Mouse (Mus musculus) heart, embryonic 11.5 days (tissue): ENCODE results near the gene Cdk5r1. TPM values are rescaled to one million over a fixed set of nuclear protein-coding genes. Genes with fewer than 3 reads are reported as not detected.
A peak's percentile ranks its signal among the peaks of the same experiment; 100 is the strongest.

ENCODE experiments used
- ATAC-seq: fragments of 200-750 bp; cut with Nextera tagmentation; replicated peaks from 2 replicates; pipeline ENCODE4 v1.8.0; 2017; ENCODE audit warnings: moderate library complexity; ENCODE audit not compliant: insufficient number of reproducible peaks, low FRiP score, low TSS enrichment
- H3K27ac ChIP-seq: fragments of 300-500 bp; sonication (generic); 2 replicates; pipeline ENCODE4 v1.5.1; 2014; ENCODE audit warnings: mild to moderate bottlenecking, low read depth, low read length
- H3K27me3 ChIP-seq: fragments of 300-500 bp; sonication (generic); 2 replicates; pipeline ENCODE4 v1.6.1; 2014; ENCODE audit warnings: mild to moderate bottlenecking, low read length, mixed read lengths; ENCODE audit not compliant: control insufficient read depth, insufficient read depth
- H3K36me3 ChIP-seq: fragments of 300-500 bp; sonication (generic); 2 replicates; pipeline ENCODE4 v1.6.1; 2014; ENCODE audit warnings: mild to moderate bottlenecking, low read length, moderate library complexity, mixed read lengths; ENCODE audit not compliant: control insufficient read depth, insufficient read depth
- H3K4me1 ChIP-seq: fragments of 300-500 bp; sonication (generic); 2 replicates; pipeline ENCODE4 v1.6.1; 2014; ENCODE audit warnings: low read length; ENCODE audit not compliant: control insufficient read depth, insufficient read depth
- H3K4me2 ChIP-seq: fragments of 300-500 bp; sonication (generic); 2 replicates; pipeline ENCODE4 v1.6.1; 2014; ENCODE audit warnings: mild to moderate bottlenecking, moderate library complexity
- H3K4me3 ChIP-seq: fragments of 300-500 bp; sonication (generic); 2 replicates; pipeline ENCODE4 v1.5.1; 2014; ENCODE audit warnings: low read depth, low read length
- H3K9ac ChIP-seq: fragments of 300-500 bp; sonication (generic); 2 replicates; pipeline ENCODE4 v1.6.1; 2014; ENCODE audit warnings: mild to moderate bottlenecking, low read depth, low read length, moderate library complexity
- H3K9me3 ChIP-seq: fragments of 300-500 bp; sonication (generic); replicated peaks from 2 replicates; pipeline ENCODE4 v1.6.1; 2016; ENCODE audit warnings: low read length; ENCODE audit not compliant: control insufficient read depth
- WGBS: fragments of 180-500 bp; shearing (Covaris S2); extraction: QIAGEN DNeasy Blood & Tissue Kit; methylation state at CpG from one replicate; pipeline ENCODE4 v1.1.7; 2014; ENCODE audit not compliant: insufficient replicate concordance; 5-methylcytosine and 5-hydroxymethylcytosine counted together
- polyA plus RNA-seq: library from polyadenylated mRNA; unstranded; fragments of >200 nt; fragmentation: Nextera tagmentation; extraction: Ambion mirVana; gene quantifications from 2 replicates; pipeline ENCODE4 v1.2.1, GENCODE M21; 2014

The Cdk5r1 gene
- polyA plus RNA-seq, 1 experiment from 2014 or later: 0.74 TPM

GRCm38 (mm10) chr11:80496640-80497039 lies 19.8 kb downstream of the Cdk5r1 start:
- 59% methylated on average over 1 of the region's 1 CpGs for WGBS
- Histone ChIP-seq H3K9me3 (no peaks in the 10 kb centered on the region), H3K4me2 (no peak overlapping the region), H3K4me1 (peaks cover 17% of the 10 kb centered on the region), H3K36me3 (no peaks in the 10 kb centered on the region), H3K27ac (no peak overlapping the region), H3K9ac (no peak overlapping the region), H3K27me3 (no peaks in the 10 kb centered on the region), H3K4me3 (no peak overlapping the region)
- no peak for ATAC-seq

- H3K36me3 ChIP-seq: no peaks in the 10 kb centered on the region
- no peak for ATAC-seq
- no peaks in the 10 kb centered on the region for H3K9me3 ChIP-seq
- H3K27me3 ChIP-seq: no peaks in the 10 kb centered on the region
- H3K9ac ChIP-seq: no peak overlapping the region
- peaks cover 16% of the 10 kb centered on the region for H3K4me1 ChIP-seq
- no peak overlapping the region for H3K27ac ChIP-seq
- whole genome bisulfite sequencing: 67% methylated on average over 10 of the region's 10 CpGs
- no peak overlapping the region for H3K4me3 ChIP-seq
- H3K4me2 ChIP-seq: no peak overlapping the region
Measured at GRCm38 (mm10) chr11:80497225-80497919, 20.5 kb downstream of the Cdk5r1 start.

- Histone ChIP-seq H3K4me1 (peaks cover 13% of the 10 kb centered on the region), H3K4me3 (0 out of 2 replicates have a peak overlapping the region, but pooled peaks have one; percentile 1), H3K4me2 (peak overlapping the region; percentile 35), H3K27me3 (no peaks in the 10 kb centered on the region), H3K9me3 (no peaks in the 10 kb centered on the region), H3K9ac (no peak overlapping the region), H3K27ac (peak overlapping the region; percentile 67), H3K36me3 (no peaks in the 10 kb centered on the region)
- 45% methylated on average over 11 of the region's 11 CpGs for WGBS
- ATAC-seq: no peak
Measured at GRCm38 (mm10) chr11:80498328-80499070, 21.7 kb downstream of the Cdk5r1 start.

GRCm38 (mm10) chr11:80499550-80499952 lies 22.7 kb downstream of the Cdk5r1 start:
- H3K4me1 ChIP-seq: peaks cover 23% of the 10 kb centered on the region
- H3K27ac ChIP-seq: peak overlapping the region; percentile 16; the same call in 1 of the 2 replicates
- no peak overlapping the region for H3K4me2 ChIP-seq
- H3K9ac ChIP-seq: no peak overlapping the region
- no peaks in the 10 kb centered on the region for H3K27me3 ChIP-seq
- no peaks in the 10 kb centered on the region for H3K36me3 ChIP-seq
- no peak overlapping the region for H3K4me3 ChIP-seq
- WGBS: 70% methylated on average over 4 of the region's 4 CpGs
- no peak for ATAC-seq
- no peaks in the 10 kb centered on the region for H3K9me3 ChIP-seq

GRCm38 (mm10) chr11:80503281-80503680 lies 26.5 kb downstream of the Cdk5r1 start:
- Histone ChIP-seq H3K4me2 (no peak overlapping the region), H3K27ac (no peak overlapping the region), H3K4me1 (peaks cover 28% of the 10 kb centered on the region), H3K36me3 (no peaks in the 10 kb centered on the region), H3K9ac (no peak overlapping the region), H3K9me3 (no peaks in the 10 kb centered on the region), H3K27me3 (no peaks in the 10 kb centered on the region), H3K4me3 (no peak overlapping the region)
- no peak for ATAC-seq
- 82% methylated on average over 6 of the region's 6 CpGs for WGBS

- Histone ChIP-seq H3K4me2 (no peak overlapping the region), H3K4me1 (peaks cover 22% of the 10 kb centered on the region), H3K9ac (0 out of 2 replicates have a peak overlapping the region, but pooled peaks have one; percentile 22), H3K27me3 (no peaks in the 10 kb centered on the region), H3K9me3 (no peaks in the 10 kb centered on the region), H3K27ac (no peak overlapping the region), H3K36me3 (no peaks in the 10 kb centered on the region), H3K4me3 (no peak overlapping the region)
- WGBS: 33% methylated on average over 13 of the region's 13 CpGs
- no peak for ATAC-seq
Measured at GRCm38 (mm10) chr11:80503726-80504452, 27.1 kb downstream of the Cdk5r1 start.

GRCm38 (mm10) chr11:80504519-80505385 lies 27.9 kb downstream of the Cdk5r1 start:
- no peaks in the 10 kb centered on the region for H3K9me3 ChIP-seq
- 38% methylated on average over 6 of the region's 6 CpGs for WGBS
- no peak overlapping the region for H3K4me3 ChIP-seq
- H3K27ac ChIP-seq: no peak overlapping the region
- H3K4me2 ChIP-seq: no peak overlapping the region
- no peaks in the 10 kb centered on the region for H3K27me3 ChIP-seq
- no peaks in the 10 kb centered on the region for H3K36me3 ChIP-seq
- no peak; the same call in 1 of the 2 replicates for ATAC-seq
- H3K9ac ChIP-seq: no peak overlapping the region
- peaks cover 20% of the 10 kb centered on the region for H3K4me1 ChIP-seq

- Histone ChIP-seq H3K9me3 (no peaks in the 10 kb centered on the region), H3K4me1 (peaks cover 20% of the 10 kb centered on the region), H3K27me3 (no peaks in the 10 kb centered on the region), H3K27ac (no peak overlapping the region), H3K9ac (no peak overlapping the region), H3K36me3 (no peaks in the 10 kb centered on the region), H3K4me3 (no peak overlapping the region), H3K4me2 (no peak overlapping the region)
- 92% methylated on average over 3 of the region's 3 CpGs for WGBS
- no peak for ATAC-seq
Measured at GRCm38 (mm10) chr11:80505581-80505980, 28.8 kb downstream of the Cdk5r1 start.
